Mouse (Mus musculus) monocyte, adult 2 months (primary cell): ENCODE results near the gene Zfp202.
A peak's percentile ranks its signal among the peaks of the same experiment; 100 is the strongest.
"Not testable (repeated sequence)": the region's sequence is repeated elsewhere in the genome, so short reads cannot be mapped to it uniquely, and the experiment has no call there.

Source experiments
- DNase-seq, 2 experiments: peaks; one replicate each; pipeline ENCODE4 v3.0.0; 2022; ENCODE audit warnings: low spot score in 2 of 2, low read depth in 1 of 2

The Zfp202 gene

DNA sequence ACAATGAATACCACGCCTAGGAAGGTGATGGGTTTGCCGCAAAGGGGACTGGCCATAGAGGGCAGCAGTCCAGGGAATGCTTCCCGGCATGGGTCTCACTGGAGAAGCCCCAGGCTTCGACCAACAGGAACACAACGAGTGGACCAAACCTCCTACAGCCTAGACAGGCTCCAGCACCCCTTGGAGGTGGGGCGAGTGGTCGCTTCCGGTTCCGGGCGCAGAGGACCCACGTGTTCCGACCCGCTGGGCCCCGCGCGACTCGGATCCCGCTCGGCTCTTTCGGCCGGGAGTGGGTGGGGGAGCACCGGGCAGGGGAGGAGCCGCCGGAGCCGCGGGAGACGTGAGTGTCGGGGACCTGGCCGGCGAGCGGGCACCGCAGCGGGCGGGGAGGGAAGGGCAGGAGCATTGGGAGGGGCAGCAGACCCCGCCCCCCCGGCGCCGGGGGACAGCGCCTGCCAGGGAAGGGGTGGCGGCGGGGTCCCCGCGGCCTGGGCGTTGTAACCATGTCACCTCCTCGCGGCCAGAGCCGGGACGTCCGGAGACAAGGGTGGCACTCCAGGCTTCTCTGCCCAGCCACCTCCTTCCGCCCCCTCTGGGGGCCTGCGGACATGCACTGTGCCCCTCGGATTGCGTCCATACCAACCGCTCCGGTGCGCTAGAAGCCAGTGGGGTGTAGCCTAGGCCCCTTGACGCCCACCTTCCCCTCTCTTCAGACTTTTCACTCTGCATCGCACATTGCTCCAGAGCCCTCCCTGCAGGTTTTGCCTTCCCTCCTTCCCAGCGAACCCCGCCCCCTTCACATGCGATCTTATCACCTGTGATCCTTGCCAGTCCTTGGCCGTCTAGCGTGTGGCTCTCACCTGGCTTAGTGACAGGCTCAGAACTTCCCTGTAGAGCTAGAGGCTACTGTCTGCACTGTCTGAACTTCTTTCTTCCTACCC, at the start of gene Zfp202:
Gene Zfp202 (plus strand): TSS at position 219 of the 941 bp plus-strand sequence.
- peak; percentile 22 to 54 for DNase-seq

DNA sequence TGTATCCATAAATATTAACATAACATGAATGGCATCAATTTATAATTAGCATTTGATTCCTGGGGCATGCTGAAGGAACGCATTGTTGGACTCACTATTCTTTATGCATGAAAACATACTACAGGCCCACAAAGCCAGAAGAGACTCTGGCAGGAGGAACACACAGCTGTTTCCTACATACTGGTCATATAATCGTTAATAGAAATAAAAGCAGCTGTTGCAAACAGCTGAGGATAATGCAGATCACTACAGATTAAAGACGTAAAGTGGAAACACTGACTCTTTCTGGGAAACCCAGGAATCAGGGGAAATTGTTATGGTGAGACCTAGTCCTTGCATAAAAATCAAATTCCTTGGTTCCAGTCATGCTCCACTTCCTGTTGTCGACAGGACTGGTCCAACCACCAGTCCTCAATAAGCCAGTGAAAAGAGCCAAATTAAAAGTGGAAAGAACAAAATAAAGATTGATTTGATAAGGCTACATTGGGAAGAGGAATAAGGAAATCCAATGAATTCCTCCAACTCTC, 36.9 kb upstream of the Zfp202 start:
- DNase-seq: no peak

- no peak for DNase-seq
Observed at GRCm38 (mm10) chr9:40166446-40166845, 25.7 kb upstream of the Zfp202 start.

- no peak for DNase-seq
Observed at GRCm38 (mm10) chr9:40177017-40177416, 15.1 kb upstream of the Zfp202 start.

DNA sequence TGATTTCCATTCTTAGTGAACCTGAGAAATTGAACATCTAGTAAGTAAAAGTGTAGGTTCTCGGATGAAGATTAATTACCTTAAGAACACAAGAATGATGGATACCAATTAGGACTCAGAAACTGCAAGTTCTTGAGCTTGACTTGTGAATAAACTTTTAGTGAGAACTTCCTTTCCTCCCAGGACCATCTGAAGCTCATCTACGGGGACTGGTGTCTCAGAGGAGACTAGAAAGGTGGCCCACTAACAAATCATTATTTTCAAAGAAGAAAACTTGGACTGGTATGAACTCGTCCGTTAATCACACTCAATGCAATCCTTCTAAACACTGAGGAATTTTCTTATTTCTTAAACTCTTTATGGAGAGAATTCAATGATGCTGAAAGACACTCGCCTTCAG, 11.5 kb upstream of the Zfp202 start, which contains the start of gene Olfr986:
Gene Olfr986 (plus strand): TSS at position 301 of the 400 bp plus-strand sequence.
- no peak for DNase-seq

DNA sequence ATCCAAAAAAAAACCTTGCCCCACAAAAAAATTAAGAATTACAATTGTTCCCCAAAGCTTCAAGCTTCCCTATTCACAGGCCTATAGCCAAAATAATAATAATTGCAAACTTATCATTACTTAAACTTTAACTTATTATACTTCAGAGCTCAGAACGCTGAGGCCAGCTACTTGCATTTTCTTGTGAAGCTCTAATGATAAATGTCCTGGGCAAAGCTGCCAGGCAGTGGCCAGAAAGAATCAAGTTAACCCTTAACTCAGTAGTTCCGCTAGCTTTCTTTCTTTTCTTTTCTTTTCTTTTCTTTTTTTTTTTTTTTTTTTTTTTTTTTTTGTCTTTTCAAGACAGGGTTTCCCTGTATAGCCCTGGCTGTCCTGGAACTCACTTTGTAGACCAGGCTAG, 7.0 kb upstream of the Zfp202 start:
- DNase-seq: not testable (repeated sequence)

DNA sequence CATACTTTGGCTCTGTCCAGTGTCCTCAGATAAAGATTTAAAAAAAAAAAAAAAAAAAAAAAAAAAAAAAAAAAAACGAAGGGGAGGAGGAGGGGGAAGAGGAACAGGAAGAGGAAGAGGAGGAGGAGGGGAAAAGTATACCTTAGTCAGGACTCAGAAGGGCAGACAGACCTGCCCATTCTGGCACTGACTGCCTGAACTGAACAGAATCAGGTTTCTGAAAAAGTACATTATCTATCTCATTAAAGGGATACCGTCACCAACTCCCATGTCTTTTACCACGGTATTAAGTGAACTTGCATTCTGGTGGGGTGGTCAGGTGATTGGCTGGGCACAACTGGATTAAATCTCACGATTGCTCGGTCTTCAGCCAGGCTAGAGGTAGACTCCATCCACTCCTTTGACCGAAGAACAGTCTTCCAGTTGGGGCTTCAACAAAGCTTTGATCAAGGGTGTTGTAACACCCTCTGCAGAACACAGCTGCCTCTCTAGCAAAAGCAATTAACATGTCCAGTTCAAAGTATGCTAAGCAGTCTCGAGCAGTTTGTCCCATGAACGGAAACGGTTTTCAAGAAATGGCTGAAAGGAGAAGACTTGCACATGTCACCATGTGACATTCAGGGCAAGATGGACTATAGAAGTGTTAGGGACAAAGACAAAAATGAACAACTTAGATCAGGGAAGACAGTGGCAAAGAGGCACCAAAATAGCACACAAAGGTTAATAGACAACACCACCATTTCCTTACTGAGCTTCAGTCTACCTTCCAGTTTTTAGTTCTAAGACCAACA, 835 bp upstream of the Zfp202 start:
- DNase-seq: no peak

- peak in 1 of 2 experiments; percentile 5 for DNase-seq
Observed at GRCm38 (mm10) chr9:40195981-40196380, 3.9 kb downstream of the Zfp202 start.

DNA sequence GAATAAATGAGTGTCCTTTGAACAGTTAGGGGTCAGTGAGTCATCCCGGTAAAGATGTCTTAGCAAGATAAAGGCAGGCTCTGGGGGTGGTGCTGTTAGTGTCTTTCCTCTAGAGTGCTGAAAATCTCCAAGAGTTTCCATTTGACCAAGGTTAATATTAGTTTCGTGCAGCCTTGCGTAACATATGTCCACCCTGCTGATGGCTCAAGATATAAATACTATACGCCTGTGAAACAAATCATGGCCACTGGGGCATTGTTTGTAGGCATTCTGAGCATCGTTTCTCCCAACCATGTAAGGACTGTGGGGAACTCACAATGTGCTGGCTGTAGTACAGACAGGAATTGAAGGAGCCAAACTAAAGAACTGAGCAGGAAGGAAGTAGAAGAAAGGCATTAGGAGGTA, 14.4 kb downstream of the Zfp202 start:
- no peak for DNase-seq

- DNase-seq: no peak
Observed at GRCm38 (mm10) chr9:40210744-40211143, 18.6 kb downstream of the Zfp202 start.

GRCm38 (mm10) chr9:40214058-40214457, 21.9 kb downstream of the Zfp202 start:
- DNase-seq: no peak

- no peak for DNase-seq
Observed at GRCm38 (mm10) chr9:40216651-40217050, 24.5 kb downstream of the Zfp202 start.

- DNase-seq: no peak
Observed at GRCm38 (mm10) chr9:40224289-40224688, 32.2 kb downstream of the Zfp202 start.

DNA sequence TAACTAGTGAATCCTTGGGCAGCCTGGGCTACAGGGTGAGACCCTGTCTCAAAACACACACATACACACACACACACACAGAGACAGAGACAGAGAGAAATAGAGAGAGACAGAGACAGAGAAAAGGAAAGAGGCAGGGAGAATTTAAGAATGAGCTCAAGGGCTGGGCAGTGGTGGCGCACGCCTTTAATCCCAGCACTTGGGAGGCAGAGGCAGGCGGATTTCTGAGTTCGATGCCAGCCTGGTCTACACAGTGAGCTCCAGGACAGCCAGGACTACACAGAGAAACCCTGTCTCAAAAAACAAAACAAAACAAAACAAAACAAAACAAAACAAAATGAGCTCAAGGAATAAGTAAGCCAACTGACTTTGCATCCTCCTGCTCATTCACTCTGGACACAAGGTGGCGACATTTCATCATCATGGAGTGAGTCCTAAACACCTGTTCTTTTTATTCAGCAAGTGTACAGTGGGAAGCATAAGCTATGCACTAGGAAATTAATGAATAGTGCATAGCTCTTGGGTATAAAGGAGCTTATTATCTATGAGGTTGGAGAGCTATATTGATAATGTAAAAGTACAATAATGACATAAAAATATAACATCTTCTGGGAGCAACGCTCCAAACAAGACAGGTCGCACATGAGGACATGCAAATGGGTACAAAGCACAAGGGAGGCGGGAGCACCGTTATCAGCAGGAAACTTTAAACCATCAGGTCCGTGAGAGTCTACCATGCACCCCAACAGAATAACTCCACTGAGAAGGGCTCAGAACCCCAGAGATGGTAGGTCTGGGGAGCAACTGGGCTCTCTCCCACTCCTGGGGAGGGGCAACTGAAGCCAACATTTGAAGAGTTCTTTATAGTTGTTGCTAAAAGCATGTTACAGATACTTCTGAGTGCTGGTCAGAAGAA, 36.0 kb downstream of the Zfp202 start:
- no peak for DNase-seq

DNA sequence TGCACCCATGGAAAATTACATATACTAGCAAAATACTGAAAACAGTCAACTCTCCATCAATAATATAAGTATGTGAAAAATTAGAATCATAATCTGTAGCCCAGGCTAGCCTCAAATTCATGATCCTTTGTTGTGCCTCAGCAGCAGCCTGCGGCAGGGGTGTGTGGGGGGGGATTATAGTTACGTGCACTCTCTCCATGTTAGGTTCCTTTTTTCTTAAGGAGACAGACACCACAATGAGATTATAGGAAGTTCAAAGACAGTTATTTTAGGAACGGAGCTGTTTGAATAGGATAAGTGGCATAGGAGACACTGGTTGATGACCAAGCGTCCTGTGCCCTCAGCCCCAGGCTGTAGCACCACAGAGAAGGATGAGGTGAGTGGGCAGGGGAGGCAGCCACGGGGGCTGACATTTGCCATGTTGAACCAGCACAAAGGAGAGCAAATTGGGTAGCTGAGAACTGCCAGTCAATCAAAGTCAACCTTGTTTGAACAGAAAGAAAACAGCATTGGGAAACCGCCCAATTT, 36.8 kb downstream of the Zfp202 start:
- no peak for DNase-seq

- DNase-seq: no peak
Observed at GRCm38 (mm10) chr9:40229479-40229878, 37.4 kb downstream of the Zfp202 start.

DNA sequence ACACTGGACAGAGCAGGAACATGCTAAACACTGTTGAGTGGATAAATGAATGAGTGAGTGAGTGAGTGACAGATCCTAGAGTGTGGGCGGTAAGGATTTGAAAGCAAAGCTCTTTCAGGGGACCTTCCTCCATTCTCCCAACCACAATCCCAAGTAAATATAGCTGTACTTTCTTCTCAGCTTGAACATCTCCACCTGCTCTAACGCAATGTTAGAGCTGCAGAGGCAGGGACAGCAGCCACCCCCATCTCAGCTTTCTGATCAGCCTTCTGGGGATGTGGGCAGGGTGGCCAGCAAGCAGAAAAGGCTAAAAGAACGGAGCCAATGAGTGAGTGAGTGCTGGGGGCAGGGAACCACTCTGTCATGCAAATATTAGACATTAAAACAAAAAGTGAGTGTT, 38.9 kb downstream of the Zfp202 start:
- no peak for DNase-seq

DNA sequence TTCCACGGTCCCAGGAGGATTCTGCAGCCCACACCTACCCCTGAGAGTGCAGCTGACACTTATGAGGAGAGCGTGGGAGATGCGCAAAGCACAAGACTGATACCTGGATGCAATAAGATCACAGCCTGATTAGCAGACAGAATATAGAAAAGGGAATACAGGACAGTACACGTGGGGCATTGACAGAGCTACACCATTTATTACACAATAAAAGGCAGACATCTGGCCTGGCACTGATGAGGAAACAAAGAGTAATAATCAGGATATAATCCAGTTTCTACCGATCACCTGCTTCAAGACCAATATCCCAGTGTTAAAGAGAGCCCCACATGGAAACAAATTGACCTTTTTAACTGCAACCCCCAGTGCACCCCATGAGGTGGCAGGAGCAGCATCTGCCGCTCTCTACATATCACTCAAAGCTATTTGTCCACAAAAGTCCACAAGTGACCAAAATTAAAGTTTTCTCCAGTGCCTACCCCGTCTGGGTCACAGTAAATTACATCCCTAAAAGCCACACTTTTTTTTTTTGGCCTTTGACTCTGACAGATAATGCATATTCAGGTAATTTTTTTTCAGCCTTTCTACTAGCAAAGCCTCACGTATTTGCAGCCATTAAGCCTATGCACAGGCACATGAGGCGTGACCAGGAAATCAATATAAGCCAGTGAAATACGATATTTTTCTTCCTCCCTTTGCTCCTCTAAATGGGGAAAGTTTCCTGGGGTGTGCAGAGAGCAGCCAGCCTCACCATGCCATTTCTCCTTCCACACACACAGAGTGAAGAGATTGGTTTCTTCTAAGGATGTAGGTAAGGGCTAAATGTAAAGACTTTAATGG, 42.3 kb downstream of the Zfp202 start:
- no peak for DNase-seq

- DNase-seq: no peak
Observed at GRCm38 (mm10) chr9:40235220-40235619, 43.1 kb downstream of the Zfp202 start.
